Mouse (Mus musculus) stomach, postnatal 0 days (tissue): ENCODE data around the gene Tlr7.
"Not testable (repeated sequence)": the region's sequence is repeated elsewhere in the genome, so short reads cannot be mapped to it uniquely, and the experiment has no call there.

Source experiments
- CTCF ChIP-seq: IDR thresholded peaks from 2 replicates; pipeline ENCODE4 v1.5.1; 2016; ENCODE audit warnings: antibody characterized with exemption, low read depth, mild to moderate bottlenecking, moderate library complexity
- EP300 ChIP-seq: optimal IDR thresholded peaks from 2 replicates; pipeline ENCODE3; 2016; ENCODE audit warnings: antibody characterized with exemption

GRCm38 (mm10) chrX:167302061-167302460, 28.3 kb downstream of the Tlr7 start:
- TF ChIP-seq EP300, CTCF: not testable (repeated sequence)
